Mouse (Mus musculus): ENCODE data around the gene Gpt2. TPM values are rescaled to one million over a fixed set of nuclear protein-coding genes. Genes with fewer than 3 reads are reported as not detected.

The Gpt2 gene
- 15.6 and 18.0 TPM in 2 replicates for polyA plus RNA-seq (2015; fragmentation: Nextera tagmentation; extraction: Ambion mirVana)

GRCm38 (mm10) chr8:85492125-85492875, at the start of gene Gpt2:
Gene Gpt2, plus strand, starts transcription at chr8:85492576.

GRCm38 (mm10) chr8:85555181-85556145, 63.1 kb downstream of the Gpt2 start, which contains the start of gene Dnaja2:
Gene Dnaja2, minus strand, starts transcription at chr8:85555344.

Other genes starting within 250 kb of the Gpt2 start
- gene Orc6, start 192.9 kb upstream of the Gpt2 start, polyA plus RNA-seq (2015; fragmentation: Nextera tagmentation; extraction: Ambion mirVana) = 61.5 and 63.4 TPM in 2 replicates
- 140 and 147 TPM in 2 replicates for gene Vps35, start 192.8 kb upstream of the Gpt2 start, polyA plus RNA-seq (2015; fragmentation: Nextera tagmentation; extraction: Ambion mirVana)
- gene Mylk3, start 106.2 kb upstream of the Gpt2 start, polyA plus RNA-seq (2015; fragmentation: Nextera tagmentation; extraction: Ambion mirVana) = 1.9 and 3.2 TPM in 2 replicates
- gene 4921524J17Rik, start 59.7 kb upstream of the Gpt2 start, polyA plus RNA-seq (2015; fragmentation: Nextera tagmentation; extraction: Ambion mirVana) = 78.2 and 113 TPM in 2 replicates
- 96.3 and 123 TPM in 2 replicates for gene Dnaja2, start 62.8 kb downstream of the Gpt2 start, polyA plus RNA-seq (2015; fragmentation: Nextera tagmentation; extraction: Ambion mirVana)
- 3.7 and 4.1 TPM in 2 replicates for gene Neto2, start 208.3 kb downstream of the Gpt2 start, polyA plus RNA-seq (2015; fragmentation: Nextera tagmentation; extraction: Ambion mirVana)

Measured in adrenal gland, postnatal 0 days (tissue).